Mouse (Mus musculus): ENCODE measurements at regions not wholly inside any gene's neighbourhood (a gene's known extent, or its start where the extent isn't known, plus 50 kb on each side); places are given as distances from the start of the nearest gene placed in this dataset.
A peak's percentile ranks its signal among the peaks of the same experiment; 100 is the strongest.

DNA sequence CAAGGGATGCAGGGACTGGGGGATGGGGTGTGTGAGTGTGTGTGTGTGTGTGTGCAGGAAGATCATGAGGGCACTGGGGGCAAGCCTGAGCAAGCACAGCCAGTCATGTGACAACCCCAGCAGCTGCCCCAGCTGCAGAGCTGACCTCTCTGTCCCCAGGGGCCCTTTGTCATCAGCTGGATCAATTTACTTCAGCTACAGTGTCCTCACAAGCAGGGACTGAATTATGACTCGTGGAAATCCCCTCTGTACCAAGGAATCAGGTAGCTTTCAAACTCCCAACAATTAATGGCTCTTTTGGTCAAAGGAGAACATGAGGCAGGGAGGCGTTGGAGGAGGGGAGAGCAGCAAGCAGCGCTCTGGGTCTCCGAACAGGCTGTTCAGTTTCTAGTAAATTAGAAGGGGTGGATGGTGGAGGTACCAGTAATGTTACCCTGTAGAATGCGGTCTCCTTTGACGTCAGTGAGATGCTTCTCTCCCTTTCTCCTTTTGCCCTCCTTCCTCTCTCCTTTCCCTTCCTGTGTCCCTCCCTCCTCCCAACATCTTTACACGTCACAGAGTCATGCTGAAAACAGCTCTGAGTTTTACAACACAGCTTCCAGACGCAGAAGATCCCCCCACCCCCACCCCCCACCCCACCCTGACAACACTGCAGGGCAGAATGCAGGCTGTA is 106.5 kb downstream of the Tomm20 start:
- Histone ChIP-seq H3K9me3 (no peaks in the 10 kb centered on the region), H3K27ac (peak overlapping the region; percentile 88), H3K4me1 (peaks cover 49% of the 10 kb centered on the region), H3K36me3 (no peaks in the 10 kb centered on the region), H3K27me3 (no peaks in the 10 kb centered on the region), H3K4me2 (peak overlapping the region; percentile 48), H3K9ac (peak overlapping the region; percentile 1; the same call in 1 of the 2 replicates), H3K4me3 (no peak overlapping the region)
- under 1% methylated on average over 8 of the region's 8 CpGs for WGBS
- peak; percentile 65 for ATAC-seq (ENCODE audit: insufficient number of reproducible peaks, insufficient read depth, low FRiP score, low TSS enrichment, low read depth)

- no peak overlapping the region for H3K4me2 ChIP-seq
- ATAC-seq (ENCODE audit: insufficient number of reproducible peaks, insufficient read depth, low FRiP score, low TSS enrichment, low read depth) = no peak
- no peak overlapping the region for H3K9ac ChIP-seq
- peaks cover 58% of the 10 kb centered on the region for H3K4me1 ChIP-seq
- H3K4me3 ChIP-seq = no peak overlapping the region
- H3K36me3 ChIP-seq = no peaks in the 10 kb centered on the region
- peak overlapping the region; percentile 88 for H3K27ac ChIP-seq
- H3K9me3 ChIP-seq = no peaks in the 10 kb centered on the region
- no peaks in the 10 kb centered on the region for H3K27me3 ChIP-seq
- WGBS = 70% methylated on average over 7 of the region's 7 CpGs
Observed at GRCm38 (mm10) chr8:126838228-126838627, 107.4 kb downstream of the Tomm20 start.

DNA sequence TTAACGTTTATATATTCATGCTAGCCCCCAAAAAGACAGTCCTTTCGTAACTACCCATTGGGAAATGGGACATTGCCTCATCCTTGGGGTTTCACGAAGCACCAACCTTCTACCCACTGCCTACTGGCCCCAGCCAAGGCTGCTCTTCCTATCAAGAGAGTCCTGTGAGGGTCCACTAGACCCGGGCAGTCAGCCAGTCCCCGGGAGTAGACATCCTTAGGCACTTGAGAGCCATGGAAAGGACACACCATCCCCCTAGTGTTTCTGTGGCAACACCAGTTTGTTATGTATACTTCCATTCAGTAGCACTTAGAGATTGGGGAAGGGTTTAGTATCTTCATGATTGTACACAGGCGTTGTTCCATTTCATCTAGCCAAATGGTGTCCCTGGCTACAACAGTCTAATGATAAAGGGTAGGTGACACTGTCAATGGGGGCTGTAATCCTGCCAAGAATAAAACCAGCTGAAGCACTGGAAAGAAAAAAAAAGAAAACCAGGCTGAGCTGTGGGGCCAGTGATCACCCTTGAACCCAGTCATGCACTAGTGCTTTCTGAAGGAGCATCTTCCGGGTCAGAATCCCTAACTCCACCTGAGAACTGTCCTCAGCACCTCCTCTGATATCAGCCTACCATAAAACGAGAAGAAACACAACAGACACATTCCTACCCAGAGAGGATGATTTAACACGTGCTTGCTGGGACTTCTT is 108.2 kb downstream of the Tomm20 start:
- Histone ChIP-seq H3K9me3 (no peaks in the 10 kb centered on the region), H3K27ac (no peak overlapping the region), H3K36me3 (no peaks in the 10 kb centered on the region), H3K4me1 (peaks cover 65% of the 10 kb centered on the region), H3K9ac (no peak overlapping the region), H3K4me3 (no peak overlapping the region), H3K27me3 (no peaks in the 10 kb centered on the region), H3K4me2 (no peak overlapping the region)
- no peak for ATAC-seq (ENCODE audit: insufficient number of reproducible peaks, insufficient read depth, low FRiP score, low TSS enrichment, low read depth)
- 81% methylated on average over 9 of the region's 9 CpGs for WGBS

GRCm38 (mm10) chr8:126835554-126835953 is 110.1 kb downstream of the Tomm20 start:
- no peaks in the 10 kb centered on the region for H3K9me3 ChIP-seq
- peak overlapping the region; percentile 57; the same call in 1 of the 2 replicates for H3K27ac ChIP-seq
- H3K27me3 ChIP-seq = no peaks in the 10 kb centered on the region
- WGBS = 77% methylated on average over 7 of the region's 7 CpGs
- H3K36me3 ChIP-seq = no peaks in the 10 kb centered on the region
- ATAC-seq (ENCODE audit: insufficient number of reproducible peaks, insufficient read depth, low FRiP score, low TSS enrichment, low read depth) = no peak
- H3K4me1 ChIP-seq = peaks cover 82% of the 10 kb centered on the region
- no peak overlapping the region for H3K4me2 ChIP-seq
- no peak overlapping the region for H3K4me3 ChIP-seq
- no peak overlapping the region for H3K9ac ChIP-seq

GRCm38 (mm10) chr8:126833471-126834453 is 111.9 kb downstream of the Tomm20 start:
- Histone ChIP-seq H3K36me3 (no peaks in the 10 kb centered on the region), H3K9me3 (no peaks in the 10 kb centered on the region), H3K27me3 (no peaks in the 10 kb centered on the region), H3K4me3 (no peak overlapping the region), H3K9ac (no peak overlapping the region), H3K27ac (peak overlapping the region; percentile 85), H3K4me1 (peaks cover 83% of the 10 kb centered on the region), H3K4me2 (peak overlapping the region; percentile 26)
- WGBS = 31% methylated on average over 19 of the region's 19 CpGs
- ATAC-seq (ENCODE audit: insufficient number of reproducible peaks, insufficient read depth, low FRiP score, low TSS enrichment, low read depth) = no peak

GRCm38 (mm10) chr8:126833006-126833405 is 112.6 kb downstream of the Tomm20 start:
- 24% methylated on average over 5 of the region's 5 CpGs for whole genome bisulfite sequencing
- H3K9me3 ChIP-seq = no peaks in the 10 kb centered on the region

DNA sequence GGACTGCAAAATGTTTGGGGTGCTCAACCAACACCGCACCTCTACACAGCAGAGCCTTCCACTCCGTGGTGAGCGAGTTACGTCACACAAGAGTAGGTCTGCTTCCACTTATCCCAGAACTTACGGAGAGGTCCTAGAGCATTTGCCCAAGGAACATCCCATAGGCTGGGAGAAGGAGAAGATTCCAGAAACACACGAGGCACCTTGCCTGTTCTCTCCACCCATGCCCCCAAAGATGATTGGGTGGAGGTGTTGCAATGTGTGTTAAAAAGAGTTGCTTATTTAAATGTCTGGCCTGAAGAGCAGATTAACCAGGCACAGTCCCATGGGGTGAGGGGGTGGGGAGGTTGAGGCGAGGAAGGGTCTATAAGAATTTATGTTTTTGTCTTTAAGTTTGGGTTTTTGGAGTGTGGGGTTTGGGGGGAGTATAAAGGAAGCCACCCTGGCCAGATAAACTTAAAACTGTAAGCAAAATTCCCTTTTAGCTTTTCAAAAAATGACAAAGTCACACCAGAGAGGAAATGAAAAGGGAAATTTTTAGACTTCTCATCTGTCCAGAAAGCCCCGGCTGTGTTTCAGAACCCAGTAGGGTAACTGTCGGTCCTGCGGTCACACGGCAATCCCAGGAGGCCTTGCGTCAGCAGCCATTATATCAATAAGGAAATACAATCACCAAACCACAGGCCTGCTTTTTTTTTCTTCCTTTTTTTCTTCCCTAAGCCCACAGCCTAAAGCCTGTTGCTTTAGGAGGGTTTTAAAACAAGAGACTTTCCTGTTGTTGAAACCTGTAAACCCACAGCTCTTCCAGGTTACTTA is 113.3 kb downstream of the Tomm20 start:
- H3K27me3 ChIP-seq = no peaks in the 10 kb centered on the region
- no peaks in the 10 kb centered on the region for H3K36me3 ChIP-seq
- ATAC-seq (ENCODE audit: insufficient number of reproducible peaks, insufficient read depth, low FRiP score, low TSS enrichment, low read depth) = no peak
- peak overlapping the region; percentile 26; the same call in 1 of the 2 replicates for H3K4me2 ChIP-seq
- no peak overlapping the region for H3K4me3 ChIP-seq
- WGBS = 47% methylated on average over 12 of the region's 12 CpGs
- peak overlapping the region; percentile 85 for H3K27ac ChIP-seq
- H3K4me1 ChIP-seq = peaks cover 81% of the 10 kb centered on the region
- H3K9me3 ChIP-seq = no peaks in the 10 kb centered on the region
- no peak overlapping the region for H3K9ac ChIP-seq

More at GRCm38 (mm10) chr8:126833006-126833405, 112.6 kb downstream of the Tomm20 start:
- Histone ChIP-seq H3K4me2 (peak overlapping the region; percentile 26), H3K27ac (peak overlapping the region; percentile 85), H3K9ac (no peak overlapping the region), H3K36me3 (no peaks in the 10 kb centered on the region), H3K27me3 (no peaks in the 10 kb centered on the region), H3K4me1 (peaks cover 81% of the 10 kb centered on the region), H3K4me3 (no peak overlapping the region)
- no peak for ATAC-seq (ENCODE audit: insufficient number of reproducible peaks, insufficient read depth, low FRiP score, low TSS enrichment, low read depth)

- no peak overlapping the region for H3K4me2 ChIP-seq
- H3K36me3 ChIP-seq = no peaks in the 10 kb centered on the region
- H3K27ac ChIP-seq = peak overlapping the region; percentile 85
- ATAC-seq (ENCODE audit: insufficient number of reproducible peaks, insufficient read depth, low FRiP score, low TSS enrichment, low read depth) = no peak
- no peaks in the 10 kb centered on the region for H3K9me3 ChIP-seq
- H3K4me1 ChIP-seq = peaks cover 87% of the 10 kb centered on the region
- H3K9ac ChIP-seq = no peak overlapping the region
- 78% methylated on average over 16 of the region's 16 CpGs for WGBS
- H3K27me3 ChIP-seq = no peaks in the 10 kb centered on the region
- H3K4me3 ChIP-seq = no peak overlapping the region
Observed at GRCm38 (mm10) chr8:126831312-126832162, 114.1 kb downstream of the Tomm20 start.

- no peaks in the 10 kb centered on the region for H3K9me3 ChIP-seq
- H3K9ac ChIP-seq = no peak overlapping the region
- no peaks in the 10 kb centered on the region for H3K27me3 ChIP-seq
- peaks cover 88% of the 10 kb centered on the region for H3K4me1 ChIP-seq
- no peak overlapping the region for H3K4me2 ChIP-seq
- no peaks in the 10 kb centered on the region for H3K36me3 ChIP-seq
- H3K27ac ChIP-seq = no peak overlapping the region
- 49% methylated on average over 5 of the region's 5 CpGs for WGBS
- no peak for ATAC-seq (ENCODE audit: insufficient number of reproducible peaks, insufficient read depth, low FRiP score, low TSS enrichment, low read depth)
- H3K4me3 ChIP-seq = no peak overlapping the region
Observed at GRCm38 (mm10) chr8:126830242-126830530, 115.5 kb downstream of the Tomm20 start.

DNA sequence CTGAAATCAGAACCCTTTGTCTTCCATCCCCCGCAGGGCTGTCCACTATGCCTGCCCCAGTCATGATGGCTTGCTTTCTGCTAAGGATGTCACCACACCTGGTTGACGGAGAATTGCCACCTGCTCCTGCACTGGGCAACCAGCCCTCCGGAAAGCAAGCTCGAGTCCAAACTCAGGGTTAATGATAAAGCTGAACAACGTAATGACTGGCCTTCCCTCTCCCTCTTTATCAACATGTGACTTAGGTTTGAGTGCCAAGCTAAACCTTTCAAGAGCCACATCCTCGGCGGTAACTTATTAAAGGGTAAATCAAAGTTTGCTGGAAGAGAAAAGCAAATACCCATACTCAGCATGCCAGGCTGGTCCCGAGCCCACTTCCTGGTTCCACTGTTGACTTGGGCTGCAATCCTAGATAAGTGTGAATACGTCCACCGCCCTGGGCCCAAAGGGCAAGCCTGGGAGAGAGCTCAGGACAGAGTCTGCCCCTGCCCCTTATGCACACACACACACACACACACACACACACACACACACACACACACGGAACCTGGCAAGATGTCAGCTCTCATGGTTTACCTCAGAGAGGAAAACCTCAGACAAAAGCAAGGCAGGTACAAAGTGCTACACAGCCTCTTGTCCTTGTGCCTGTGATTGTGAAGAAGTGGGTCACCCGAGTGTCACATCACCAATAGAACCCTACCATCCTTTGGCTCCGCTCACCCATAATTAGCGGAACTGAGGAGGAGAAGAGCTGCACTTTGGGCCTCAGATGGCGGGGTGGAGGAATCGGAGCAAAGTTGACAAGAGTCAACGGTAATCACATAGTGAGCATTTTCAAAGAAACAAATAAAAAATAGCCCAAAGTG is 116.0 kb downstream of the Tomm20 start:
- Histone ChIP-seq H3K27ac (no peak overlapping the region), H3K27me3 (no peaks in the 10 kb centered on the region), H3K36me3 (no peaks in the 10 kb centered on the region), H3K9me3 (no peaks in the 10 kb centered on the region), H3K4me3 (no peak overlapping the region), H3K4me2 (no peak overlapping the region), H3K9ac (no peak overlapping the region), H3K4me1 (peaks cover 89% of the 10 kb centered on the region)
- ATAC-seq (ENCODE audit: insufficient number of reproducible peaks, insufficient read depth, low FRiP score, low TSS enrichment, low read depth) = no peak
- WGBS = 73% methylated on average over 17 of the region's 17 CpGs

Data from embryonic facial prominence, embryonic 13.5 days (tissue).